ENCODE assay signal across 9 mouse cellular contexts in genomic region chr19:32319531-32320365, GRCm38 (mm10).
DNase-seq lines count a peak whose midpoint lies in the region; ATAC-seq lines count a peak whose summit lies in the region.
"Had no signal": no experiment of that assay in that cellular context is flagged by ENCODE, and none has a peak within 500 bp of the region (broad histone marks: within the 10 kb centered on the region; RNA-seq: fewer than 3 reads in every experiment).

No protein-coding gene starts in this region.

- no peak overlapping the region for H3K9ac ChIP-seq in forebrain, embryonic 12.5 days
- H3K9ac ChIP-seq in forebrain, embryonic 13.5 days: no peak overlapping the region
- no peak overlapping the region for H3K9ac ChIP-seq in intestine, embryonic 14.5 days (ENCODE audit: low read length)

- peak; percentile 63 for DNase-seq in NIH3T3 (ENCODE audit: low read depth)
- no peak for DNase-seq in intestine, embryonic 14.5 days (ENCODE audit: low spot score)
- no peak for DNase-seq in cerebellum, postnatal 14 days
- no peak for DNase-seq in cerebellum, adult 18-20 months
- no peak for DNase-seq in spleen, postnatal 10 days (ENCODE audit: low spot score in 2 of 2)

- H3K4me2 ChIP-seq in forebrain, embryonic 12.5 days: no peak overlapping the region
- no peak overlapping the region for H3K4me2 ChIP-seq in forebrain, embryonic 13.5 days
- no peak overlapping the region for H3K4me2 ChIP-seq in intestine, embryonic 14.5 days (ENCODE audit: low read length)

- H3K4me1 ChIP-seq in forebrain, embryonic 12.5 days: peaks cover 28% of the 10 kb centered on the region
- H3K4me1 ChIP-seq in forebrain, embryonic 13.5 days: peaks cover 29% of the 10 kb centered on the region
- H3K4me1 ChIP-seq in intestine, embryonic 14.5 days (replicated peaks; ENCODE audit: control insufficient read depth, insufficient read depth, low read length): no peaks in the 10 kb centered on the region; the same call in 1 of the 2 replicates

- H3K9me3 ChIP-seq in forebrain, embryonic 12.5 days: no peaks in the 10 kb centered on the region
- H3K9me3 ChIP-seq in forebrain, embryonic 13.5 days (replicated peaks): no peaks in the 10 kb centered on the region
- no peaks in the 10 kb centered on the region for H3K9me3 ChIP-seq in intestine, embryonic 14.5 days (ENCODE audit: control insufficient read depth, low read length)

- no peaks in the 10 kb centered on the region for H3K36me3 ChIP-seq in forebrain, embryonic 12.5 days (replicated peaks)
- no peaks in the 10 kb centered on the region for H3K36me3 ChIP-seq in forebrain, embryonic 13.5 days (ENCODE audit: poor library complexity, severe bottlenecking)
- H3K36me3 ChIP-seq in intestine, embryonic 14.5 days (ENCODE audit: control insufficient read depth, insufficient read depth, low read length): no peaks in the 10 kb centered on the region

- 0 out of 2 replicates have a peak, but pooled peaks have one; percentile 41 for ATAC-seq in forebrain, embryonic 12.5 days (ENCODE audit: low FRiP score)
- no peak for ATAC-seq in forebrain, embryonic 13.5 days
- 0 out of 2 replicates have a peak, but pooled peaks have one; percentile 14 for ATAC-seq in intestine, embryonic 14.5 days (replicated peaks; ENCODE audit: low FRiP score, low TSS enrichment, low read depth)
- peak; percentile 55 for ATAC-seq in megakaryocyte progenitor cell, adult 5-6 weeks (replicated peaks; ENCODE audit: poor library complexity)

- H3K27me3 ChIP-seq in forebrain, embryonic 12.5 days: peaks cover 23% of the 10 kb centered on the region
- peaks cover 11% of the 10 kb centered on the region for H3K27me3 ChIP-seq in forebrain, embryonic 13.5 days
- H3K27me3 ChIP-seq in intestine, embryonic 14.5 days (replicated peaks; ENCODE audit: control insufficient read depth, insufficient read depth, low read length): no peaks in the 10 kb centered on the region
- H3K27me3 ChIP-seq: CH12.LX had no signal

- H3K4me3 ChIP-seq in forebrain, embryonic 12.5 days (replicated peaks): no peak overlapping the region
- H3K4me3 ChIP-seq in forebrain, embryonic 13.5 days: no peak overlapping the region
- no peak overlapping the region for H3K4me3 ChIP-seq in intestine, embryonic 14.5 days (ENCODE audit: low read depth, low read length)

- no peak overlapping the region for H3K27ac ChIP-seq in forebrain, embryonic 12.5 days
- no peak overlapping the region for H3K27ac ChIP-seq in forebrain, embryonic 13.5 days
- H3K27ac ChIP-seq in intestine, embryonic 14.5 days (ENCODE audit: low read depth): no peak overlapping the region

- 48% methylated on average over 12 of the region's 12 CpGs for WGBS in forebrain, embryonic 12.5 days
- 52% methylated on average over 12 of the region's 12 CpGs for WGBS in forebrain, embryonic 13.5 days
- 47% methylated on average over 12 of the region's 12 CpGs for WGBS in intestine, embryonic 14.5 days
